Mouse (Mus musculus): ENCODE results near the gene Ppy. TPM values are rescaled to one million over a fixed set of nuclear protein-coding genes. Genes with fewer than 3 reads are reported as not detected.

The Ppy gene
- polyA plus RNA-seq, 1 experiment from 2014 or later: not detected

Other genes starting within 250 kb of the Ppy start
- gene Meox1, start 206.9 kb downstream of the Ppy start, polyA plus RNA-seq (2014; fragmentation: Nextera tagmentation; extraction: Ambion mirVana): 13.2 and 14.5 TPM in 2 replicates
- gene Sost, start 134.3 kb downstream of the Ppy start, polyA plus RNA-seq (2014; fragmentation: Nextera tagmentation; extraction: Ambion mirVana): 0.10 and 0.43 TPM in 2 replicates
- not detected in 2 replicates for gene Cfap97d1, start 117.0 kb downstream of the Ppy start, polyA plus RNA-seq (2014; fragmentation: Nextera tagmentation; extraction: Ambion mirVana)
- 49.2 and 49.4 TPM in 2 replicates for gene Dusp3, start 114.3 kb downstream of the Ppy start, polyA plus RNA-seq (2014; fragmentation: Nextera tagmentation; extraction: Ambion mirVana)
- 2.7 and 3.4 TPM in 2 replicates for gene Mpp3, start 72.9 kb downstream of the Ppy start, polyA plus RNA-seq (2014; fragmentation: Nextera tagmentation; extraction: Ambion mirVana)
- 0.70 and 0.79 TPM in 2 replicates for gene Cd300lg, start 59.8 kb downstream of the Ppy start, polyA plus RNA-seq (2014; fragmentation: Nextera tagmentation; extraction: Ambion mirVana)
- 9.7 and 11.4 TPM in 2 replicates for gene Mpp2, start 12.8 kb downstream of the Ppy start, polyA plus RNA-seq (2014; fragmentation: Nextera tagmentation; extraction: Ambion mirVana)
- 0.69 TPM in 1 of 2 replicates, not detected in the other for gene Pyy, start 6.5 kb upstream of the Ppy start, polyA plus RNA-seq (2014; fragmentation: Nextera tagmentation; extraction: Ambion mirVana)
- 0.33 TPM in 1 of 2 replicates, not detected in the other for gene Nags, start 44.2 kb upstream of the Ppy start, polyA plus RNA-seq (2014; fragmentation: Nextera tagmentation; extraction: Ambion mirVana)
- 31.2 and 36.3 TPM in 2 replicates for gene Tmem101, start 55.1 kb upstream of the Ppy start, polyA plus RNA-seq (2014; fragmentation: Nextera tagmentation; extraction: Ambion mirVana)
- gene Lsm12, start 84.0 kb upstream of the Ppy start, polyA plus RNA-seq (2014; fragmentation: Nextera tagmentation; extraction: Ambion mirVana): 61.3 and 64.3 TPM in 2 replicates
- 27.9 and 28.7 TPM in 2 replicates for gene G6pc3, start 88.3 kb upstream of the Ppy start, polyA plus RNA-seq (2014; fragmentation: Nextera tagmentation; extraction: Ambion mirVana)
- gene Hdac5, start 128.8 kb upstream of the Ppy start, polyA plus RNA-seq (2014; fragmentation: Nextera tagmentation; extraction: Ambion mirVana): 42.8 and 45.3 TPM in 2 replicates
- 12.7 and 13.2 TPM in 2 replicates for gene BC030867, start 147.6 kb upstream of the Ppy start, polyA plus RNA-seq (2014; fragmentation: Nextera tagmentation; extraction: Ambion mirVana)
- 0.23 TPM in 1 of 2 replicates, not detected in the other for gene Asb16, start 167.4 kb upstream of the Ppy start, polyA plus RNA-seq (2014; fragmentation: Nextera tagmentation; extraction: Ambion mirVana)
- gene Tmub2, start 183.6 kb upstream of the Ppy start, polyA plus RNA-seq (2014; fragmentation: Nextera tagmentation; extraction: Ambion mirVana): 40.1 and 40.5 TPM in 2 replicates
- gene Atxn7l3, start 195.3 kb upstream of the Ppy start, polyA plus RNA-seq (2014; fragmentation: Nextera tagmentation; extraction: Ambion mirVana): 9.9 and 12.0 TPM in 2 replicates
- gene Ubtf, start 218.4 kb upstream of the Ppy start, polyA plus RNA-seq (2014; fragmentation: Nextera tagmentation; extraction: Ambion mirVana): 52.4 and 56.4 TPM in 2 replicates

Data from heart, embryonic 11.5 days (tissue).